Mouse (Mus musculus) kidney, postnatal 36 days (tissue): ENCODE results near the gene Josd2.

ENCODE experiments used
- DNase-seq, 2 experiments: peaks; one replicate each; pipeline ENCODE4 v3.0.0; 2021 to 2022; ENCODE audit warnings: mixed read lengths in 2 of 2

The Josd2 gene

DNA sequence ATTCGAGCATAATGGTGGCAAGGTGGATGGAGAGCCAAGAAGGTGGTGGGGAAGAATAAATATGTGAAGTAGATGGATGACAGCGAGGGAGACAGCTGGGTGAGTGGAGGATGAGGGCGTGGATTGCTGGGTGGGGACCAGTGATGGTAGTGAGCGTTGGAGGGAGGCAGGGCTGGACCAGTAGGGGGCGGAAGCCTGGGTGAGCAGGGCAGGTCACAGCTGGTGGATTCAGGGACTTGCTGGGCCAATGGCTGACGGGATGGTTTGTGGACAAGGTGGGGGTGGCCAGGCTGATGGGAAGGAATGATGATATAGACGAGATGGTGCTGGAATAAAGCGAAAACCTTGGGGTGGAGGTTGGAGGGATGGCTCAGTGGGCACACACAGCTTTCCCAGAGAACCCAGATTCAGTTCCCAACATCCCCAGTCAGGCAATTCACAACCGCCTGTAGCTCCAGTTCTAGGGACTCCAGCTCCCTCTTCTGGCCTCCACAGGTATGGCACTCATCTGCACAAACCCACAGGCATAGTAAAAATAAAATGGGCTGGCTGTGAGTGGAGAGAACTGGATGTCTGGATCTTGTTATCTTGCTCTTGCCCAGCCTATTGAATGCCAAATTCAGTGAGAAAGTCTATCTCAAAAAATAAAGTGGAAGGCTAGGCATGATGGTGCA lies 51.6 kb downstream of the Josd2 start:
- DNase-seq = no peak

DNA sequence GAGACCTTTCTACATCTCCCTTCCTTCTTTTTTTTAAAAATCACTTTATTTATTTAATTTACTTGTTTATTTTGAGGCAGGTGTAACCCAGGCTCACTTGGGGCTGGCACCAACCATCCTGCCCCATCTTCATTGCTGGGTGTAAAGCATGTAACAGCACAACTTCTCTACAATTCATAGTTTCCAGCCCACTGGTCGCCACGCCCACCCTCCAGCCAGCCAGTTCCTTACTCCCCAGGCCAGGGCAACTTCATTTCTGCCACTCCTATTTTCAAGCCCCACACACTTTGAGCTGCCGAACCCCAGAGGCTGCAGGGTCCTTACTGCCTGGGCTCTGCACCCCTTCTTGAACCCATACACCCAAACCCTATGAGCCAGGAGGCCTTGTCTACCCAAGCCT lies 53.2 kb downstream of the Josd2 start:
- DNase-seq = no peak
